Mouse (Mus musculus) megakaryocyte, embryonic 14.5 days (primary cell): ENCODE measurements around the gene Ptprn.

Experiments
- FLI1 ChIP-seq: IDR thresholded peaks from 2 replicates; pipeline ENCODE4 v1.6.1; 2012; ENCODE audit warnings: low read length, inconsistent platforms, mixed read lengths
- GATA1 ChIP-seq: IDR thresholded peaks from 3 replicates; pipeline ENCODE4 v1.6.1; 2012; ENCODE audit warnings: mixed read lengths, low read length, inconsistent platforms, borderline replicate concordance

DNA sequence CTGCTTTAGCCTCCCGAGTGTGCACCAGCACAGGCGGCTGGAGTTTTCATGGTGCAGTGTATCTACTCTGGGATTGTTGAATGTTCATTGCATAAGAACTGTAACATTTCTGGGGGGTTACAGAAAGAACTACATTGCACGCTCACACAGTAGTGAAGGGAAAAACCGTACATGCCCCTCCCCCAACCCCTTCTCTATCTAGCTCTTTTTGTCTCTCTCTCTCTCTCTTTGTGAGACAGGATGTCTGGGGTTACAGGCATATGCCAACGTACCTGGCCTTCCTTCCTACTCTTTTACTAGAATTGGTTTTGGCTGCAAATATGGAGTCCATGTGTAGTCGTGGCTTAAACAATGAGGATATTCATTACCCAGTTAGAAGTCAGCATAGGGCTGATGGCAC is 41.4 kb downstream of the Ptprn start:
- no peak for TF ChIP-seq GATA1
- TF ChIP-seq FLI1 = no peak
